Mouse (Mus musculus) limb, embryonic 15.5 days (tissue): ENCODE measurements around the gene Ctnna3. TPM values are rescaled to one million over a fixed set of nuclear protein-coding genes. Genes with fewer than 3 reads are reported as not detected.
"Not testable (repeated sequence)": the region's sequence is repeated elsewhere in the genome, so short reads cannot be mapped to it uniquely, and the experiment has no call there.

Experiments
- ATAC-seq: fragments of 200-750 bp; cut with Nextera tagmentation; 2 replicates; pipeline ENCODE4 v1.8.0; 2017; ENCODE audit warnings: low read depth, moderate TSS enrichment; ENCODE audit not compliant: insufficient number of reproducible peaks, low FRiP score, low TSS enrichment
- H3K27ac ChIP-seq: fragments of 300-500 bp; sonication (generic); 2 replicates; pipeline ENCODE4 v1.5.1; 2015; ENCODE audit warnings: moderate library complexity, mild to moderate bottlenecking, inconsistent platforms
- H3K27me3 ChIP-seq: fragments of 300-500 bp; sonication (generic); 2 replicates; pipeline ENCODE4 v1.6.1; 2015; ENCODE audit warnings: inconsistent platforms
- H3K36me3 ChIP-seq: fragments of 300-500 bp; sonication (generic); 2 replicates; pipeline ENCODE4 v1.6.1; 2015; ENCODE audit warnings: inconsistent platforms
- H3K4me1 ChIP-seq: fragments of 300-500 bp; sonication (generic); 2 replicates; pipeline ENCODE4 v1.6.1; 2015; ENCODE audit warnings: inconsistent platforms
- H3K4me2 ChIP-seq: fragments of 300-500 bp; sonication (generic); 2 replicates; pipeline ENCODE4 v1.6.1; 2015; ENCODE audit warnings: mild to moderate bottlenecking, inconsistent platforms
- H3K4me3 ChIP-seq: fragments of 300-500 bp; sonication (generic); 2 replicates; pipeline ENCODE4 v1.5.1; 2015; ENCODE audit warnings: mild to moderate bottlenecking, inconsistent platforms
- H3K9ac ChIP-seq: fragments of 300-500 bp; sonication (generic); 2 replicates; pipeline ENCODE4 v1.6.1; 2015; ENCODE audit warnings: inconsistent platforms
- H3K9me3 ChIP-seq: fragments of 300-500 bp; sonication (generic); 2 replicates; pipeline ENCODE4 v1.6.1; 2016; ENCODE audit warnings: inconsistent platforms
- WGBS: fragments of 180-500 bp; shearing (Covaris S2); methylation state at CpG from one replicate; pipeline ENCODE4 v1.1.7; 2015; 5-methylcytosine and 5-hydroxymethylcytosine counted together
- polyA plus RNA-seq: library from polyadenylated mRNA; unstranded; fragments of >200 nt; fragmentation: Nextera tagmentation; extraction: Ambion mirVana; gene quantifications from 2 replicates; pipeline ENCODE4 v1.2.1, GENCODE M21; 2015

The Ctnna3 gene
- polyA plus RNA-seq, 1 experiment from 2014 or later, result 0.95 TPM

GRCm38 (mm10) chr10:64744099-64744498, 1314.2 kb downstream of the Ctnna3 start:
- H3K36me3 ChIP-seq, H3K9me3 ChIP-seq, H3K4me1 ChIP-seq, H3K4me2 ChIP-seq, H3K27me3 ChIP-seq, H3K9ac ChIP-seq, H3K27ac ChIP-seq, H3K4me3 ChIP-seq, ATAC-seq: not testable (repeated sequence)
- 42% methylated on average over 3 of the region's 3 CpGs for WGBS

- no peaks in the 10 kb centered on the region for H3K4me1 ChIP-seq
- no peaks in the 10 kb centered on the region for H3K36me3 ChIP-seq
- H3K27me3 ChIP-seq, result no peaks in the 10 kb centered on the region
- ATAC-seq, result no peak
- no peak overlapping the region for H3K4me2 ChIP-seq
- H3K9ac ChIP-seq, result no peak overlapping the region
- no peak overlapping the region for H3K27ac ChIP-seq
- H3K4me3 ChIP-seq, result no peak overlapping the region
- no peaks in the 10 kb centered on the region for H3K9me3 ChIP-seq
Observed at GRCm38 (mm10) chr10:64748651-64749050, 1318.8 kb downstream of the Ctnna3 start.

- no peak for ATAC-seq
- Histone ChIP-seq H3K9me3 (no peaks in the 10 kb centered on the region), H3K27me3 (no peaks in the 10 kb centered on the region), H3K36me3 (no peaks in the 10 kb centered on the region), H3K4me3 (no peak overlapping the region), H3K27ac (no peak overlapping the region), H3K4me2 (no peak overlapping the region), H3K4me1 (no peaks in the 10 kb centered on the region), H3K9ac (no peak overlapping the region)
- WGBS, result 28% methylated on average over 5 of the region's 5 CpGs
Observed at GRCm38 (mm10) chr10:64750791-64751190, 1320.9 kb downstream of the Ctnna3 start.

- H3K9me3 ChIP-seq, result no peaks in the 10 kb centered on the region
- H3K4me1 ChIP-seq, result no peaks in the 10 kb centered on the region
- H3K27ac ChIP-seq, result no peak overlapping the region
- WGBS, result 80% methylated on average over 1 of the region's 1 CpGs
- ATAC-seq, result no peak
- no peaks in the 10 kb centered on the region for H3K36me3 ChIP-seq
- H3K4me2 ChIP-seq, result no peak overlapping the region
- no peak overlapping the region for H3K4me3 ChIP-seq
- no peaks in the 10 kb centered on the region for H3K27me3 ChIP-seq
- no peak overlapping the region for H3K9ac ChIP-seq
Observed at GRCm38 (mm10) chr10:64836315-64836714, 1406.4 kb downstream of the Ctnna3 start.

- 80% methylated on average over 2 of the region's 2 CpGs for WGBS
- Histone ChIP-seq H3K27ac (no peak overlapping the region), H3K27me3 (no peaks in the 10 kb centered on the region), H3K4me3 (no peak overlapping the region), H3K4me1 (no peaks in the 10 kb centered on the region), H3K9ac (no peak overlapping the region), H3K9me3 (no peaks in the 10 kb centered on the region), H3K4me2 (no peak overlapping the region), H3K36me3 (no peaks in the 10 kb centered on the region)
- no peak for ATAC-seq
Observed at GRCm38 (mm10) chr10:64861439-64861838, 1431.5 kb downstream of the Ctnna3 start.

GRCm38 (mm10) chr10:64870888-64871287, 1441.0 kb downstream of the Ctnna3 start:
- Histone ChIP-seq H3K27ac (no peak overlapping the region), H3K9me3 (no peaks in the 10 kb centered on the region), H3K4me1 (no peaks in the 10 kb centered on the region), H3K9ac (no peak overlapping the region), H3K4me3 (no peak overlapping the region), H3K36me3 (no peaks in the 10 kb centered on the region), H3K4me2 (no peak overlapping the region), H3K27me3 (no peaks in the 10 kb centered on the region)
- ATAC-seq, result no peak
- 49% methylated on average over 3 of the region's 3 CpGs for WGBS

- Histone ChIP-seq H3K4me1 (no peaks in the 10 kb centered on the region), H3K4me3 (no peak overlapping the region), H3K27ac (no peak overlapping the region), H3K9ac (no peak overlapping the region), H3K36me3 (no peaks in the 10 kb centered on the region), H3K27me3 (no peaks in the 10 kb centered on the region), H3K4me2 (no peak overlapping the region), H3K9me3 (no peaks in the 10 kb centered on the region)
- WGBS, result 80% methylated on average over 2 of the region's 2 CpGs
- no peak for ATAC-seq
Observed at GRCm38 (mm10) chr10:64876506-64876905, 1446.6 kb downstream of the Ctnna3 start.

- H3K27ac ChIP-seq, result no peak overlapping the region
- no peaks in the 10 kb centered on the region for H3K4me1 ChIP-seq
- H3K4me3 ChIP-seq, result no peak overlapping the region
- H3K9me3 ChIP-seq, result no peaks in the 10 kb centered on the region
- H3K9ac ChIP-seq, result no peak overlapping the region
- 71% methylated on average over 3 of the region's 3 CpGs for WGBS
- H3K36me3 ChIP-seq, result no peaks in the 10 kb centered on the region
- no peak for ATAC-seq
- H3K27me3 ChIP-seq, result no peaks in the 10 kb centered on the region
- no peak overlapping the region for H3K4me2 ChIP-seq
Observed at GRCm38 (mm10) chr10:64879860-64880259, 1450.0 kb downstream of the Ctnna3 start.

- no peaks in the 10 kb centered on the region for H3K9me3 ChIP-seq
- no peak overlapping the region for H3K4me3 ChIP-seq
- H3K27me3 ChIP-seq, result no peaks in the 10 kb centered on the region
- 85% methylated on average over 9 of the region's 9 CpGs for WGBS
- no peak for ATAC-seq
- no peak overlapping the region for H3K9ac ChIP-seq
- H3K27ac ChIP-seq, result no peak overlapping the region
- no peaks in the 10 kb centered on the region for H3K36me3 ChIP-seq
- H3K4me2 ChIP-seq, result no peak overlapping the region
- H3K4me1 ChIP-seq, result no peaks in the 10 kb centered on the region
Observed at GRCm38 (mm10) chr10:64886946-64887345, 1457.0 kb downstream of the Ctnna3 start.

GRCm38 (mm10) chr10:64892458-64892857, 1462.6 kb downstream of the Ctnna3 start:
- Histone ChIP-seq H3K4me3 (no peak overlapping the region), H3K4me1 (no peaks in the 10 kb centered on the region), H3K27me3 (no peaks in the 10 kb centered on the region), H3K9ac (no peak overlapping the region), H3K36me3 (no peaks in the 10 kb centered on the region), H3K9me3 (no peaks in the 10 kb centered on the region), H3K27ac (no peak overlapping the region), H3K4me2 (no peak overlapping the region)
- no peak for ATAC-seq

GRCm38 (mm10) chr10:64898739-64899138, 1468.8 kb downstream of the Ctnna3 start:
- 74% methylated on average over 1 of the region's 1 CpGs for WGBS
- no peak overlapping the region for H3K4me3 ChIP-seq
- no peak overlapping the region for H3K4me2 ChIP-seq
- no peaks in the 10 kb centered on the region for H3K4me1 ChIP-seq
- H3K27me3 ChIP-seq, result no peaks in the 10 kb centered on the region
- no peak overlapping the region for H3K27ac ChIP-seq
- no peak overlapping the region for H3K9ac ChIP-seq
- no peaks in the 10 kb centered on the region for H3K9me3 ChIP-seq
- no peak for ATAC-seq
- H3K36me3 ChIP-seq, result no peaks in the 10 kb centered on the region

GRCm38 (mm10) chr10:64901726-64902125, 1471.8 kb downstream of the Ctnna3 start:
- Histone ChIP-seq H3K4me3 (no peak overlapping the region), H3K9me3 (no peaks in the 10 kb centered on the region), H3K4me2 (no peak overlapping the region), H3K4me1 (no peaks in the 10 kb centered on the region), H3K27ac (no peak overlapping the region), H3K9ac (no peak overlapping the region), H3K36me3 (no peaks in the 10 kb centered on the region), H3K27me3 (no peaks in the 10 kb centered on the region)
- no peak for ATAC-seq
- 77% methylated on average over 3 of the region's 3 CpGs for WGBS

- Histone ChIP-seq H3K9me3 (no peaks in the 10 kb centered on the region), H3K27ac (no peak overlapping the region), H3K36me3 (no peaks in the 10 kb centered on the region), H3K9ac (no peak overlapping the region), H3K4me3 (no peak overlapping the region), H3K4me1 (no peaks in the 10 kb centered on the region), H3K4me2 (no peak overlapping the region), H3K27me3 (no peaks in the 10 kb centered on the region)
- 85% methylated on average over 7 of the region's 7 CpGs for WGBS
- ATAC-seq, result no peak
Observed at GRCm38 (mm10) chr10:64940975-64941374, 1511.1 kb downstream of the Ctnna3 start.
